Mouse (Mus musculus): ENCODE measurements around the gene Tenm3. TPM values are rescaled to one million over a fixed set of nuclear protein-coding genes. Genes with fewer than 3 reads are reported as not detected.

Gene Tenm3
- total and polyA plus RNA-seq, 2 experiments from 2014 or later: 25.0 to 160 TPM

DNA sequence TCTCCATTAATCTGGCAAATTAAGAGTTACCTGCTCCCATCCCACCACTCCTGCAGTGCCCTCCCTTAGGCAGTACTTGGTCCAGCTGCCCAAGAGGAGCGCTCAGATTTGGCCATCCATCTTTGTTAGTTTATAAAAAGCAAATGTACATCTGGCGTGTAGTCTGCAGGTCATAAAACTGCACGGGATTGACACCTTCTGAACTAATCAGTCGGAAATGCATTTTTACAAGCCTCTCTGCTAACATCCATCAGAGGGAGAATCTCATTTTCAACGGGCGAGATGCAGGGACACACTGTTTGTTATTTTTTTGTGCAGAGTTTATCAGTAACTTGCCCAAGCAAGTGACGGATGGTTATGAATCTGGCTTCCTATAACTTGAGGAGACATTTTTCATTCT lies 539.5 kb downstream of the Tenm3 start:
- Histone ChIP-seq H3K4me3 (ENCODE audit: low read depth, low read length) (no peak overlapping the region), H3K27ac (ENCODE audit: low read depth, low read length) (no peak overlapping the region), H3K27me3 (ENCODE audit: insufficient read depth, low read length) (no peaks in the 10 kb centered on the region), H3K4me2 (ENCODE audit: low read depth, low read length, poor library complexity, severe bottlenecking) (no peak overlapping the region), H3K9ac (replicated peaks; ENCODE audit: low read length, poor library complexity, severe bottlenecking) (no peak overlapping the region), H3K36me3 (ENCODE audit: insufficient read depth, low read length) (no peaks in the 10 kb centered on the region), H3K9me3 (ENCODE audit: low read length) (no peaks in the 10 kb centered on the region), H3K4me1 (ENCODE audit: insufficient read depth, low read length) (0 out of 2 replicates have a peak, but pooled peaks cover 2% of the 10 kb centered on the region)
- no peak for TF ChIP-seq CTCF (IDR thresholded peaks at IDR 0.05)
- 83% methylated on average over 7 of the region's 7 CpGs for WGBS
- DNase-seq (ENCODE audit: low spot score): no peak
- no peak for ATAC-seq (ENCODE audit: low FRiP score)

- H3K27ac ChIP-seq (ENCODE audit: low read depth, low read length): 0 out of 2 replicates have a peak overlapping the region, but pooled peaks have one; percentile 20
- no peak overlapping the region for H3K4me2 ChIP-seq (ENCODE audit: low read depth, low read length, poor library complexity, severe bottlenecking)
- no peaks in the 10 kb centered on the region for H3K9me3 ChIP-seq (ENCODE audit: low read length)
- H3K36me3 ChIP-seq (ENCODE audit: insufficient read depth, low read length): peaks cover 3% of the 10 kb centered on the region
- no peak for TF ChIP-seq CTCF (IDR thresholded peaks at IDR 0.05)
- ATAC-seq (ENCODE audit: low FRiP score) (peak; percentile 65; the same call in 1 of the 2 replicates), DNase-seq (ENCODE audit: low spot score) (peak; percentile 79)
- H3K4me1 ChIP-seq (ENCODE audit: insufficient read depth, low read length): no peaks in the 10 kb centered on the region
- no peak overlapping the region for H3K4me3 ChIP-seq (ENCODE audit: low read depth, low read length)
- H3K27me3 ChIP-seq (ENCODE audit: insufficient read depth, low read length): no peaks in the 10 kb centered on the region
- WGBS: 46% methylated on average over 12 of the region's 12 CpGs
- H3K9ac ChIP-seq (replicated peaks; ENCODE audit: low read length, poor library complexity, severe bottlenecking): no peak overlapping the region
These were observed 543.1 kb downstream of the Tenm3 start for GRCm38 (mm10) chr8:48300613-48301037.

DNA sequence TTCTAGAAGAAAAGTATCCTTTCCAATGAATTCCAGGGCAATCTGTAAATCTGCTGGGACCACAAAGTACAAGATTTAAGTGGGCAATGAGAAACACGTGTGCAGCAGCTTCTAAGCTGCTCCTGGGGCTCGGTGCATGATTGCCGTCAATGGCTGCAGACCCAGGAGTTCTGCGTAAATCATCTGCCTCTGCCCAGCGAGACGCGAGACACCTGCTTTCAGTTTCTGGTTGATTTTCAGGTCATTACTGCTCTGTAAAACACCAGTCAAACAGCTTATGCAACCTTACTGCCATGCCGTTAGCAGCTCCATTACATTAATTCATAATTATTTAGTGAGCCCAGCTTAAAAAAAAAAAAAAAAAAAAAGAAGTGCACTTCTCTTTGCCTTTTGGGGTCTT lies 543.7 kb downstream of the Tenm3 start:
- H3K27ac ChIP-seq (ENCODE audit: low read depth, low read length): no peak overlapping the region
- ATAC-seq (ENCODE audit: low FRiP score) (no peak), DNase-seq (ENCODE audit: low spot score) (no peak)
- H3K36me3 ChIP-seq (ENCODE audit: insufficient read depth, low read length): peaks cover 3% of the 10 kb centered on the region
- no peak overlapping the region for H3K9ac ChIP-seq (replicated peaks; ENCODE audit: low read length, poor library complexity, severe bottlenecking)
- H3K4me3 ChIP-seq (ENCODE audit: low read depth, low read length): no peak overlapping the region
- H3K27me3 ChIP-seq (ENCODE audit: insufficient read depth, low read length): no peaks in the 10 kb centered on the region
- no peak for TF ChIP-seq CTCF (IDR thresholded peaks at IDR 0.05)
- no peaks in the 10 kb centered on the region for H3K9me3 ChIP-seq (ENCODE audit: low read length)
- no peak overlapping the region for H3K4me2 ChIP-seq (ENCODE audit: low read depth, low read length, poor library complexity, severe bottlenecking)
- H3K4me1 ChIP-seq (ENCODE audit: insufficient read depth, low read length): no peaks in the 10 kb centered on the region
- WGBS: 52% methylated on average over 8 of the region's 8 CpGs

DNA sequence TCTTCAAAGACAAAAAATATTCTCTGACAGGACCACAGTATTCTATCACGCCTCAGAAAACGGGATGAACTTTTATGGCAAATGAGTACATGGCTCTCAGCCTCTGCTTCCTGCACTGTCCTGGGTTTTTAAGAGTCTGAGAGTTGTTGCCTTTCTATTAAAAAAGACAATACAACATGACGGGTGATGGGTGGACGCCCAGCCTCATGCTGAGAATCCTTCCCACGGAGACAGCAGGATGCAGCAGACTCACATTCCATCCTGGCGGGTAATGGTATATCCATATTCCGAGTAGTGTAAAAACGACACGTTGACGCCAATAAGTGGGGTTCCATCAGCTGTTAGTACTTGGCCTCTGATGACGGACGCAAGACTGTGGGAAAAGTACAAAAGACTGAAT lies 544.4 kb downstream of the Tenm3 start:
- Histone ChIP-seq H3K27ac (ENCODE audit: low read depth, low read length) (no peak overlapping the region), H3K27me3 (ENCODE audit: insufficient read depth, low read length) (no peaks in the 10 kb centered on the region), H3K9ac (replicated peaks; ENCODE audit: low read length, poor library complexity, severe bottlenecking) (no peak overlapping the region), H3K4me2 (ENCODE audit: low read depth, low read length, poor library complexity, severe bottlenecking) (no peak overlapping the region), H3K9me3 (ENCODE audit: low read length) (no peaks in the 10 kb centered on the region), H3K36me3 (ENCODE audit: insufficient read depth, low read length) (peaks cover 3% of the 10 kb centered on the region), H3K4me1 (ENCODE audit: insufficient read depth, low read length) (no peaks in the 10 kb centered on the region), H3K4me3 (ENCODE audit: low read depth, low read length) (no peak overlapping the region)
- 82% methylated on average over 12 of the region's 12 CpGs for WGBS
- ATAC-seq (ENCODE audit: low FRiP score): no peak
- no peak for DNase-seq (ENCODE audit: low spot score)
- TF ChIP-seq CTCF (IDR thresholded peaks at IDR 0.05): no peak

- Histone ChIP-seq H3K27ac (ENCODE audit: low read depth, low read length) (no peak overlapping the region), H3K27me3 (ENCODE audit: insufficient read depth, low read length) (no peaks in the 10 kb centered on the region), H3K9me3 (ENCODE audit: low read length) (no peaks in the 10 kb centered on the region), H3K4me2 (ENCODE audit: low read depth, low read length, poor library complexity, severe bottlenecking) (no peak overlapping the region), H3K9ac (replicated peaks; ENCODE audit: low read length, poor library complexity, severe bottlenecking) (no peak overlapping the region), H3K36me3 (ENCODE audit: insufficient read depth, low read length) (peaks cover 3% of the 10 kb centered on the region), H3K4me3 (ENCODE audit: low read depth, low read length) (no peak overlapping the region), H3K4me1 (ENCODE audit: insufficient read depth, low read length) (no peaks in the 10 kb centered on the region)
- no peak for DNase-seq (ENCODE audit: low spot score)
- no peak for TF ChIP-seq CTCF (IDR thresholded peaks at IDR 0.05)
- no peak for ATAC-seq (ENCODE audit: low FRiP score)
- 93% methylated on average over 7 of the region's 7 CpGs for WGBS
These were observed 547.4 kb downstream of the Tenm3 start for GRCm38 (mm10) chr8:48296371-48296770.

DNA sequence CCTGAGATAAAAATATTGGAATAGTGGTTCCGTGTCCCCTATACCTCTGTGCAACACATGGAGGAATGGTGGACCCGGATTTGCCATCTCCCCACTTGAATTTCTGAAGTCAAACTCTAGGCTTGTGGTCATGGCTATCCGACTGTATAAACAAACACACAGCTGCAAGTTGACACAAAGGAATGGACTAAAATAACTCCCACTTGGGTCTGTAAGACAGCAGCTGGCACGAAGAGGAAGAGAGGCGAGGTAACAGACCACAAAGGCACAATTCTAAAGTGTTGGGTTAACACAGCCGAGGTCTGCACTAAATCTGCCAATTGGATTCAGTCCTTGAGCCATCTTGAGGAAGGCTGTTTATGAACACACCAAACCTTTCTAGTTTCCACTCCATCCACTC lies 548.2 kb downstream of the Tenm3 start:
- no peaks in the 10 kb centered on the region for H3K27me3 ChIP-seq (ENCODE audit: insufficient read depth, low read length)

More for the DNA sequence above, 548.2 kb downstream of the Tenm3 start:
- Histone ChIP-seq H3K9ac (replicated peaks; ENCODE audit: low read length, poor library complexity, severe bottlenecking) (no peak overlapping the region), H3K4me1 (ENCODE audit: insufficient read depth, low read length) (no peaks in the 10 kb centered on the region), H3K4me3 (ENCODE audit: low read depth, low read length) (no peak overlapping the region), H3K36me3 (ENCODE audit: insufficient read depth, low read length) (peaks cover 3% of the 10 kb centered on the region), H3K4me2 (ENCODE audit: low read depth, low read length, poor library complexity, severe bottlenecking) (no peak overlapping the region), H3K9me3 (ENCODE audit: low read length) (no peaks in the 10 kb centered on the region), H3K27ac (ENCODE audit: low read depth, low read length) (no peak overlapping the region)
- WGBS: 82% methylated on average over 6 of the region's 6 CpGs
- DNase-seq (ENCODE audit: low spot score) (no peak), ATAC-seq (ENCODE audit: low FRiP score) (no peak)
- TF ChIP-seq CTCF (IDR thresholded peaks at IDR 0.05): no peak
